Mouse (Mus musculus) CH12.LX (cell line): ENCODE results near the gene Myo10. TPM values are rescaled to one million over a fixed set of nuclear protein-coding genes. Genes with fewer than 3 reads are reported as not detected.

Experiments used
- DNase-seq: peaks from one replicate; pipeline ENCODE4 v3.0.0-alpha.2; 2013; ENCODE audit errors: extremely low read depth
- H3K27ac ChIP-seq: 2 replicates; pipeline ENCODE4 v1.5.1; 2012; ENCODE audit warnings: low read depth, mild to moderate bottlenecking, control low read depth, moderate library complexity; ENCODE audit not compliant: insufficient read depth
- H3K27me3 ChIP-seq: replicated peaks from 2 replicates; pipeline ENCODE3; 2012; ENCODE audit warnings: inconsistent platforms
- H3K36me3 ChIP-seq, 2 experiments: replicated peaks in 1 of 2; 2 replicates each; pipeline versions ENCODE3 to v1.6.1; 2012; ENCODE audit warnings: inconsistent platforms in 1 of 2, low read length in 1 of 2, mild to moderate bottlenecking in 1 of 2, mixed read lengths in 1 of 2, moderate library complexity in 1 of 2; ENCODE audit not compliant: control insufficient read depth in 1 of 2, insufficient read depth in 1 of 2
- H3K4me1 ChIP-seq, 2 experiments: 2 replicates each; pipeline ENCODE4 v1.6.1; 2012; ENCODE audit warnings: inconsistent platforms in 1 of 2, moderate library complexity in 1 of 2; ENCODE audit not compliant: insufficient read depth in 2 of 2, control insufficient read depth in 1 of 2
- H3K4me2 ChIP-seq: 2 replicates; pipeline ENCODE4 v1.6.1; 2012; ENCODE audit warnings: low read depth, mild to moderate bottlenecking, control low read depth; ENCODE audit not compliant: poor library complexity, insufficient read depth, severe bottlenecking
- H3K4me3 ChIP-seq, 3 experiments: fragments of 150-350 bp in 1 of 3; sonication (generic) in 1 of 3; replicated peaks in 1 of 3; 2 replicates each; pipeline versions ENCODE3 to v1.5.1; 2011 to 2012; ENCODE audit warnings: low read depth in 2 of 3, low read length in 2 of 3, mild to moderate bottlenecking in 2 of 3, moderate library complexity in 2 of 3, control low read depth in 1 of 3, improper control_type of control experiment in 1 of 3, inconsistent platforms in 1 of 3, mixed read lengths in 1 of 3; ENCODE audit not compliant: poor library complexity in 1 of 3
- H3K79me2 ChIP-seq: replicated peaks from 2 replicates; pipeline ENCODE4 v1.6.1; 2012; ENCODE audit warnings: mild to moderate bottlenecking, moderate library complexity; ENCODE audit not compliant: control insufficient read depth, poor library complexity, insufficient read depth, severe bottlenecking; ENCODE audit errors: extremely low read depth
- H3K9ac ChIP-seq: 2 replicates; pipeline ENCODE4 v1.6.1; 2012; ENCODE audit warnings: low read depth, mild to moderate bottlenecking, control low read depth, moderate library complexity; ENCODE audit not compliant: insufficient read depth
- H3K9me3 ChIP-seq: replicated peaks from 2 replicates; pipeline ENCODE3; 2012; ENCODE audit warnings: low read length, inconsistent platforms, mixed read lengths
- BHLHE40 ChIP-seq: IDR thresholded peaks from 2 replicates; pipeline ENCODE4 v1.6.1; 2011; ENCODE audit warnings: mild to moderate bottlenecking, low read depth, low read length, improper control_type of control experiment
- CHD2 ChIP-seq: IDR thresholded peaks from 2 replicates; pipeline ENCODE4 v1.6.1; 2011; ENCODE audit warnings: low read length, improper control_type of control experiment
- E2F4 ChIP-seq: IDR thresholded peaks from 2 replicates; pipeline ENCODE4 v1.6.1; 2011; ENCODE audit warnings: low read depth, low read length, improper control_type of control experiment; ENCODE audit not compliant: insufficient replicate concordance
- ETS1 ChIP-seq: conservative IDR thresholded peaks from 2 replicates; pipeline ENCODE4 v1.6.1; 2012; ENCODE audit warnings: low read depth, mild to moderate bottlenecking, inconsistent platforms, low read length, improper control_type of control experiment, moderate library complexity
- HCFC1 ChIP-seq: IDR thresholded peaks from 2 replicates; pipeline ENCODE4 v1.6.1; 2012; ENCODE audit warnings: low read depth, mild to moderate bottlenecking, inconsistent platforms, low read length, improper control_type of control experiment
- JUND ChIP-seq: conservative IDR thresholded peaks from 2 replicates; pipeline ENCODE4 v1.6.1; 2011; ENCODE audit warnings: low read depth, low read length, improper control_type of control experiment
- KAT2A ChIP-seq: IDR thresholded peaks from 2 replicates; pipeline ENCODE4 v1.6.1; 2012; ENCODE audit warnings: low read length, improper control_type of control experiment, inconsistent platforms; ENCODE audit not compliant: insufficient replicate concordance
- MAFK ChIP-seq: IDR thresholded peaks from 2 replicates; pipeline ENCODE4 v1.6.1; 2011; ENCODE audit warnings: low read length, improper control_type of control experiment; ENCODE audit not compliant: insufficient replicate concordance
- NELFE ChIP-seq: IDR thresholded peaks from 2 replicates; pipeline ENCODE4 v1.6.1; 2011; ENCODE audit warnings: low read depth, low read length, improper control_type of control experiment
- POLR2A ChIP-seq: IDR thresholded peaks from 2 replicates; pipeline ENCODE4 v1.6.1; 2011; ENCODE audit warnings: low read depth, mild to moderate bottlenecking, improper control_type of control experiment, low read length
- SMC3 ChIP-seq: IDR thresholded peaks from 2 replicates; pipeline ENCODE4 v1.6.1; 2011; ENCODE audit warnings: low read depth, low read length, improper control_type of control experiment
- TCF12 ChIP-seq: IDR thresholded peaks from 2 replicates; pipeline ENCODE4 v1.6.1; 2014; ENCODE audit warnings: low read depth, mild to moderate bottlenecking, inconsistent platforms, low read length, improper control_type of control experiment
- UBTF ChIP-seq: IDR thresholded peaks from 2 replicates; pipeline ENCODE4 v1.6.1; 2012; ENCODE audit warnings: low read depth, mild to moderate bottlenecking, inconsistent platforms, low read length, improper control_type of control experiment, moderate library complexity
- ZC3H11A ChIP-seq: IDR thresholded peaks from 2 replicates; pipeline ENCODE4 v1.6.1; 2012; ENCODE audit warnings: low read depth, mild to moderate bottlenecking, inconsistent platforms, low read length, improper control_type of control experiment
- ZMIZ1 ChIP-seq: IDR thresholded peaks from 2 replicates; pipeline ENCODE4 v1.6.1; 2012; ENCODE audit warnings: low read depth, mild to moderate bottlenecking, inconsistent platforms, low read length, improper control_type of control experiment
- dilution Hi-C: fragments of 300-500 bp; cut with MboI; formaldehyde crosslinking; loops from 2 replicates; pipeline ENCODE4 v1.14.3; 2020; ENCODE audit warnings: low sequenced_read_pairs; ENCODE audit not compliant: extremely low pct_unique_long_range_greater_than_20kb, extremely low pct_ligation_motif_present
- in situ Hi-C: fragments of 300-500 bp; cut with MboI; formaldehyde crosslinking; loops from 3 replicates; pipeline ENCODE4 v1.14.3; 2019; ENCODE audit warnings: low sequenced_read_pairs, low pct_ligation_motif_present, low pct_unique_long_range_greater_than_20kb, mixed read lengths
- polyA plus RNA-seq: library from polyadenylated mRNA; unstranded; fragments of >175 nt; gene quantifications from 2 replicates; pipeline ENCODE4 v1.2.1, GENCODE M21; 2012; ENCODE audit warnings: low read depth; ENCODE audit not compliant: insufficient read length
- total RNA-seq, 2 experiments: library from RNA; depleted of rRNA; stranded (reverse); fragments of 300-350 nt in 1 of 2; fragments of >200 nt in 1 of 2; gene quantifications; 2 replicates each; pipeline ENCODE4 v1.2.3; 2012 to 2014

The Myo10 gene
- total and polyA plus RNA-seq, 3 experiments = 6.4 to 13.6 (median 8.6) TPM

DNA sequence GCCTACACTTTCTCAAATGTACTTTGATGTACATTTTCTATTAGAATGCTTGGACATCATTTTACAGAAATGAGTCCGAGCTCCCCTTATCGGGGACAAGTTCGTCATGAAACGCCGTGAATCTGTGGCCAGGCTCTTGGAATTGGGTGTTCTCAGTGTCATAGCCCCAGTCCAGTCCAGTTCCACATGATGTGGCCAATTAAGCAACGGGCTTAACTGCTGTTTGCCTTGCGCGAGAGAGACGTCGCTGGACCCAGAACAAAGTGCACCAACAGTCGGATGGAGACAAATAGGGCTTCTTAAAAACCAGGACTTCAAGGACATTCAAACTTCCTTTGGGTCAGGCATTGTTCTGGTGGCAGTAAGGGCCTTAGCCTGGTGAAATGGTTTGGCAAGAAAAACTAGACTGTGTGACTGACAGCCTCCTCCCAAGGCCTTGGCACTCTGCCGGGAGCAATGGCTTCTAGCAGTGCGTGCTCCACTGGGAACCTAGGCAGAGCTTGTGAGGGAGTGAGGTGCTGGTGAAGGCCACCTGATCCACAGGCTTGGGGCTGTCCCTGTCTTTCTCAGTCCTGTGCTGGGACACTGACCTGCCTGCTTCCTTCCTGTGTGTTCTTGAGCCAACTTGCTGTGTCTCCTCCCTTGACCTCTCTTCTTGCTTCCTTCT lies 11.5 kb downstream of the Myo10 start:
- Histone ChIP-seq H3K27me3 (no peaks in the 10 kb centered on the region), H3K4me2 (no peak overlapping the region), H3K36me3 (no peaks in the 10 kb centered on the region), H3K4me1 (peaks cover 0 to 32% of the 10 kb centered on the region in 2 experiments; a peak in 2 of 4 replicates), H3K9me3 (no peaks in the 10 kb centered on the region), H3K79me2 (no peaks in the 10 kb centered on the region), H3K4me3 (no peak overlapping the region), H3K9ac (no peak overlapping the region), H3K27ac (no peak overlapping the region)
- dilution Hi-C loops (no loop called here), in situ Hi-C loops (no loop called here)
- TF ChIP-seq JUND (no peak), ETS1 (no peak), KAT2A (no peak), ZC3H11A (no peak), TCF12 (no peak), UBTF (no peak), MAFK (no peak)
- DNase-seq = no peak

DNA sequence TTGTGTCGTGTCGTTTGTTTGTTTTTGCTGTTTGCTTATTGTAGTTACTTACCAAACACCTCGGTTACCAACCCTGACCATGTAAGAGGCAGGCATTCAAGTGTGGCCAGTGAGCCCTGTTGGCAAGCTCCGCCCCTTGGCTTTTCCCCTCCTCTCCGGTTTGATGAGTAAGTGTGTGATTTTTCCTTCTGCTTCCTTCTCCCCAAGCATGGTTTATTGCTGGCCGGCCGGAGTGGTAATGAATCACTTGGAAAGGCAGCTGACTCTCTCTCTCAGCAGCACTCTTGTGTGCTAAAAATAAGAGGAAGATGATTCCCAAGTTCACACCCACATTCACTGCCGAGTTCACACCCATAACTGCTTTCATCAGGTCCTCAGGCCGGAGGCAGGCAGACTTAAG lies 15.4 kb downstream of the Myo10 start:
- no peaks in the 10 kb centered on the region for H3K9me3 ChIP-seq

GRCm38 (mm10) chr15:25639217-25639616 lies 16.9 kb downstream of the Myo10 start:
- no peak for DNase-seq
- no peak overlapping the region for H3K9ac ChIP-seq
- no peaks in the 10 kb centered on the region for H3K79me2 ChIP-seq
- H3K36me3 ChIP-seq = no peaks in the 10 kb centered on the region
- H3K27me3 ChIP-seq = no peaks in the 10 kb centered on the region
- H3K4me1 ChIP-seq = peaks cover 0 to 3% of the 10 kb centered on the region in 2 experiments; a peak in 2 of 4 replicates
- in situ Hi-C loops = no loop called here
- no peak for TF ChIP-seq CHD2
- TF ChIP-seq TCF12 = no peak
- no peak for TF ChIP-seq SMC3
- no peak for TF ChIP-seq KAT2A
- TF ChIP-seq NELFE = no peak
- dilution Hi-C loops = no loop called here
- H3K27ac ChIP-seq = no peak overlapping the region
- no peaks in the 10 kb centered on the region for H3K9me3 ChIP-seq
- no peak overlapping the region for H3K4me2 ChIP-seq
- no peak overlapping the region for H3K4me3 ChIP-seq

More for the DNA sequence above, 15.4 kb downstream of the Myo10 start:
- DNase-seq = no peak
- no peaks in the 10 kb centered on the region for H3K27me3 ChIP-seq
- H3K4me2 ChIP-seq = no peak overlapping the region
- no peak overlapping the region for H3K27ac ChIP-seq
- no peaks in the 10 kb centered on the region for H3K79me2 ChIP-seq
- H3K36me3 ChIP-seq = no peaks in the 10 kb centered on the region
- dilution Hi-C loops (no loop called here), in situ Hi-C loops (no loop called here)
- H3K4me1 ChIP-seq = peaks cover 0 to 17% of the 10 kb centered on the region in 2 experiments; a peak in 2 of 4 replicates
- H3K9ac ChIP-seq = no peak overlapping the region
- TF ChIP-seq HCFC1 (no peak), ZC3H11A (no peak), ETS1 (no peak), BHLHE40 (no peak), E2F4 (no peak), ZMIZ1 (no peak), POLR2A (no peak), KAT2A (no peak)
- H3K4me3 ChIP-seq = no peak overlapping the region
